Mouse (Mus musculus) stomach, embryonic 16.5 days (tissue): ENCODE measurements at regions not wholly inside any gene's neighbourhood (a gene's known extent, or its start where the extent isn't known, plus 50 kb on each side); places are given as distances from the start of the nearest gene placed in this dataset. TPM values are rescaled to one million over a fixed set of nuclear protein-coding genes. Genes with fewer than 3 reads are reported as not detected.

Experiments
- ATAC-seq: fragments of 200-750 bp; cut with Nextera tagmentation; 2 replicates; pipeline ENCODE4 v1.8.0; 2017; ENCODE audit warnings: moderate number of reproducible peaks, moderate TSS enrichment; ENCODE audit not compliant: insufficient read depth, low FRiP score
- H3K27ac ChIP-seq: fragments of 300-500 bp; sonication (generic); 2 replicates; pipeline ENCODE4 v1.5.1; 2014; ENCODE audit warnings: low read length
- H3K27me3 ChIP-seq: fragments of 300-500 bp; sonication (generic); 2 replicates; pipeline ENCODE4 v1.6.1; 2014; ENCODE audit warnings: low read length, control low read depth, mixed read lengths; ENCODE audit not compliant: control insufficient read depth, insufficient read depth
- H3K36me3 ChIP-seq: fragments of 300-500 bp; sonication (generic); 2 replicates; pipeline ENCODE4 v1.6.1; 2014; ENCODE audit warnings: low read length; ENCODE audit not compliant: control insufficient read depth, insufficient read depth
- H3K4me1 ChIP-seq: fragments of 300-500 bp; sonication (generic); 2 replicates; pipeline ENCODE4 v1.6.1; 2014; ENCODE audit warnings: low read length, control low read depth, mixed read lengths; ENCODE audit not compliant: control insufficient read depth, insufficient read depth
- H3K4me2 ChIP-seq: fragments of 300-500 bp; sonication (generic); 2 replicates; pipeline ENCODE4 v1.6.1; 2014; ENCODE audit warnings: low read depth, low read length, mixed read lengths
- H3K4me3 ChIP-seq: fragments of 300-500 bp; sonication (generic); replicated peaks from 2 replicates; pipeline ENCODE4 v1.5.1; 2014; ENCODE audit warnings: mild to moderate bottlenecking, low read length
- H3K9ac ChIP-seq: fragments of 300-500 bp; sonication (generic); 2 replicates; pipeline ENCODE4 v1.6.1; 2014; ENCODE audit warnings: low read length
- H3K9me3 ChIP-seq: fragments of 300-500 bp; sonication (generic); replicated peaks from 2 replicates; pipeline ENCODE4 v1.6.1; 2016; ENCODE audit warnings: low read length, control low read depth; ENCODE audit not compliant: control insufficient read depth
- WGBS: fragments of 180-500 bp; shearing (Covaris S2); extraction: QIAGEN DNeasy Blood & Tissue Kit; methylation state at CpG from one replicate; pipeline ENCODE4 v1.1.7; 2014; 5-methylcytosine and 5-hydroxymethylcytosine counted together
- microRNA-seq: library from miRNA; unstranded; fragments of <30 nt; microRNA quantifications from one replicate; pipeline ENCODE4, GENCODE M21; 2016

DNA sequence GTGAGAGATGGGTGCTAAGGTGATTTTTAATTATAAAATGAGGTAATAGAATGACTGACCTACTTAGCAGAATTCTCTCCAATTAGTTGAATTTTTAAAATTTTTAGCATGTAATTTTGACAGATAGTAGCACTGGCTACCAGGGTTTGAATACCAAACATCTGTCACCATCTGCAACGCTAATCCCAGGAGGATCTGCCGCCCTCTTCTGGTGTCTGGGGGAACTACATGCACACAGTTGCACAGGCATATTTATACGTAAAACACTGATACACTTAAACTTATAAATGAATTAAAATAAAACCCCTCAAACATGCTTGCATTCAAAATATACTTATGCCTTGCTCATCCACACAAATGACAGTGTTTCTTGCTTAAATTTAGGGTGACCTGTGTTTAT, 316.1 kb upstream of the Adam34 start:
- ATAC-seq = no peak
- Histone ChIP-seq H3K4me1 (no peaks in the 10 kb centered on the region), H3K4me2 (no peak overlapping the region), H3K9me3 (no peaks in the 10 kb centered on the region), H3K27me3 (no peaks in the 10 kb centered on the region), H3K9ac (no peak overlapping the region), H3K4me3 (no peak overlapping the region), H3K36me3 (no peaks in the 10 kb centered on the region), H3K27ac (no peak overlapping the region)
- WGBS = 37% methylated on average over 3 of the region's 3 CpGs

DNA sequence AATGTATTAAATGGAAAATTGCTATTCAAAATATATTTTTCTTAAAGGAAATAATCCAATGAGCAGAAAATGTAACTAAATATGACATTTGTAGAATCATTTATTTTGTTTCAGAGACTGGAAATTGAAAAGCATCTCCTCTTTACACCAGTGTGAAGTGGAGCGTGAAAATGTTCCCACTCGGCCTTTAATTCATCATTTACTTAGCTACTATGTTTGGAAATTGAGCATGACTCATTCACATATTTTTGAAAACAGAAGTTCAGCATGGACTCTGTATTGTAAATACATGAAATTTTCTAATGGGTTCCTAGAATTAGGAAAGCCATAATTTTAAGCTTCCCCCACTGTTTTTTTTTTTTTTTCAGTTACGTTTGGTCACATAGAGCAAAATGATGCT, 314.2 kb upstream of the Adam34 start:
- H3K36me3 ChIP-seq = no peaks in the 10 kb centered on the region
- no peaks in the 10 kb centered on the region for H3K27me3 ChIP-seq
- H3K4me2 ChIP-seq = no peak overlapping the region
- H3K4me3 ChIP-seq = no peak overlapping the region
- H3K27ac ChIP-seq = no peak overlapping the region
- no peaks in the 10 kb centered on the region for H3K4me1 ChIP-seq
- no peaks in the 10 kb centered on the region for H3K9me3 ChIP-seq
- ATAC-seq = no peak
- H3K9ac ChIP-seq = no peak overlapping the region
- 57% methylated on average over 3 of the region's 3 CpGs for WGBS

Small RNA genes lying in the stretch of these regions (microRNA-seq; reads per million reads assigned to microRNA genes)
- gene Gm24591 = not detected
